Mouse (Mus musculus): ENCODE results near the gene Tmtc2. TPM values are rescaled to one million over a fixed set of nuclear protein-coding genes. Genes with fewer than 3 reads are reported as not detected.

Gene Tmtc2
- 3.7 and 6.0 TPM in 2 replicates for polyA plus RNA-seq (2014; fragmentation: Nextera tagmentation; extraction: Ambion mirVana)

- WGBS = under 1% methylated on average over 57 of the region's 61 CpGs
- no peaks in the 10 kb centered on the region for H3K27me3 ChIP-seq (ENCODE audit: control insufficient read depth, insufficient read depth, low read length)
Observed at GRCm38 (mm10) chr10:105573908-105574694, at the start of gene Tmtc2. Gene Tmtc2 (minus strand): TSS chr10:105574451.

DNA sequence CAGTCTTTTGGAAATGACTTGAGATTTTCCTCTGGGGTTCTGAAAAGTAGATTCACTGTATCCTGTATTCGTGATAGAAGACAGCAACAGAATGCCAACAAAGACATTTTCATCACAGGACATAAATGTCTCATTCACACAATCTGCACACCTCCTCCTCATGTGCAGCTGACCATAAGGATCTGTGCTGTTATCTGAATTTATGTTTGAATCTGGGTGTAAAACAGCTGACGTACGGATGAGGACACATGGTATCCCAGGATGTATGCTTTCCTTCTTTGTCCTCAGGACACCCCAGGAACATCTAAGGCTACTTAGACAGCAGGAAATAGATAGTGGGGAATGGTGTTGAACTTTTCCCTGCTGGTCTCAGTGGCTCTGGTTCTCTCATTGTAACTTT, 37.9 kb upstream of the Tmtc2 start:
- no peaks in the 10 kb centered on the region for H3K36me3 ChIP-seq (ENCODE audit: control insufficient read depth, insufficient read depth, low read length)
- ATAC-seq (ENCODE audit: low FRiP score) (no peak), DNase-seq (ENCODE audit: low spot score, missing footprints) (no peak)
- no peak overlapping the region for H3K4me3 ChIP-seq (ENCODE audit: low read depth, low read length)
- no peaks in the 10 kb centered on the region for H3K27me3 ChIP-seq (ENCODE audit: control insufficient read depth, insufficient read depth, low read length)
- H3K9ac ChIP-seq (ENCODE audit: low read length) = no peak overlapping the region
- H3K4me1 ChIP-seq (ENCODE audit: control insufficient read depth, insufficient read depth, low read length) = no peaks in the 10 kb centered on the region
- no peaks in the 10 kb centered on the region for H3K9me3 ChIP-seq (ENCODE audit: control insufficient read depth, low read length)
- WGBS = 95% methylated on average over 3 of the region's 3 CpGs
- H3K4me2 ChIP-seq = no peak overlapping the region
- no peak overlapping the region for H3K27ac ChIP-seq (ENCODE audit: low read depth, low read length)

More at GRCm38 (mm10) chr10:105573908-105574694, at the start of gene Tmtc2:
- DNase-seq (ENCODE audit: low spot score, missing footprints) = peak; percentile 98
- Histone ChIP-seq H3K9ac (ENCODE audit: low read length) (peak within 1 kb of the TSS; percentile 82), H3K9me3 (ENCODE audit: control insufficient read depth, low read length) (no peaks in the 10 kb centered on the region), H3K4me3 (ENCODE audit: low read depth, low read length) (peak within 1 kb of the TSS; percentile 46), H3K36me3 (ENCODE audit: control insufficient read depth, insufficient read depth, low read length) (no peaks in the 10 kb centered on the region), H3K4me1 (ENCODE audit: control insufficient read depth, insufficient read depth, low read length) (peaks cover 15% of the 10 kb centered on the region), H3K4me2 (peak within 1 kb of the TSS; percentile 91), H3K27ac (ENCODE audit: low read depth, low read length) (peak within 1 kb of the TSS; percentile 70)
- peak; percentile 97 for ATAC-seq (ENCODE audit: low FRiP score)

- Histone ChIP-seq H3K9me3 (ENCODE audit: control insufficient read depth, low read length) (no peaks in the 10 kb centered on the region), H3K27me3 (ENCODE audit: control insufficient read depth, insufficient read depth, low read length) (no peaks in the 10 kb centered on the region), H3K4me3 (ENCODE audit: low read depth, low read length) (no peak overlapping the region), H3K4me2 (no peak overlapping the region), H3K36me3 (ENCODE audit: control insufficient read depth, insufficient read depth, low read length) (no peaks in the 10 kb centered on the region), H3K27ac (ENCODE audit: low read depth, low read length) (no peak overlapping the region), H3K9ac (ENCODE audit: low read length) (no peak overlapping the region), H3K4me1 (ENCODE audit: control insufficient read depth, insufficient read depth, low read length) (no peaks in the 10 kb centered on the region)
- 91% methylated on average over 8 of the region's 8 CpGs for WGBS
- ATAC-seq (ENCODE audit: low FRiP score) (no peak), DNase-seq (ENCODE audit: low spot score, missing footprints) (no peak)
Observed at GRCm38 (mm10) chr10:105598826-105599225, 24.6 kb upstream of the Tmtc2 start.

- Histone ChIP-seq H3K36me3 (ENCODE audit: control insufficient read depth, insufficient read depth, low read length) (no peaks in the 10 kb centered on the region), H3K4me2 (no peak overlapping the region), H3K4me3 (ENCODE audit: low read depth, low read length) (no peak overlapping the region), H3K27ac (ENCODE audit: low read depth, low read length) (no peak overlapping the region), H3K9me3 (ENCODE audit: control insufficient read depth, low read length) (no peaks in the 10 kb centered on the region), H3K27me3 (ENCODE audit: control insufficient read depth, insufficient read depth, low read length) (no peaks in the 10 kb centered on the region), H3K4me1 (ENCODE audit: control insufficient read depth, insufficient read depth, low read length) (no peaks in the 10 kb centered on the region), H3K9ac (ENCODE audit: low read length) (no peak overlapping the region)
- DNase-seq (ENCODE audit: low spot score, missing footprints) = no peak
- no peak for ATAC-seq (ENCODE audit: low FRiP score)
- WGBS = 85% methylated on average over 3 of the region's 3 CpGs
Observed at GRCm38 (mm10) chr10:105597226-105597625, 23.0 kb upstream of the Tmtc2 start.

GRCm38 (mm10) chr10:105595480-105596102, 21.3 kb upstream of the Tmtc2 start:
- no peaks in the 10 kb centered on the region for H3K9me3 ChIP-seq (ENCODE audit: control insufficient read depth, low read length)
- ATAC-seq (ENCODE audit: low FRiP score) (no peak), DNase-seq (ENCODE audit: low spot score, missing footprints) (no peak)
- WGBS = 85% methylated on average over 7 of the region's 7 CpGs
- H3K27ac ChIP-seq (ENCODE audit: low read depth, low read length) = no peak overlapping the region
- H3K4me3 ChIP-seq (ENCODE audit: low read depth, low read length) = no peak overlapping the region
- no peak overlapping the region for H3K9ac ChIP-seq (ENCODE audit: low read length)
- H3K36me3 ChIP-seq (ENCODE audit: control insufficient read depth, insufficient read depth, low read length) = no peaks in the 10 kb centered on the region
- no peak overlapping the region for H3K4me2 ChIP-seq
- H3K27me3 ChIP-seq (ENCODE audit: control insufficient read depth, insufficient read depth, low read length) = no peaks in the 10 kb centered on the region
- H3K4me1 ChIP-seq (ENCODE audit: control insufficient read depth, insufficient read depth, low read length) = no peaks in the 10 kb centered on the region

DNA sequence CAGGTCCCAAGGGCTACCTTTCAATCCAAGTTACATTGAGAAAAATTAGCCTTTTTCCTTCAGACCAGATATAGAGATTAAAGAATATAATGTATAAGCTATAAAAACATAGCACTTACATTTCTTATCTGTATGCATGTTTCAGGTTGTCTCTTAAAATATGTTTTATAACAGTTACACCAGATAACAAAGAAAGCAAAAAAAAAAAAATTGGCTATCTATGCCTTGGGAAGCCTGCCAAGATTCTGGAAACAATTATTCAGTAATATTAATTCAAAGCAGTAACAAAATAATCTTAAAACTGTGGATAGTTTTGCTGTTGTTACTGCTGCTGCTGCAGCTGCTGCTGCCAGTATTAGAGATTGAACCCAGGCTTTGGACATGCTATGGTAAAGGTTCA, 13.9 kb upstream of the Tmtc2 start:
- Histone ChIP-seq H3K4me1 (ENCODE audit: control insufficient read depth, insufficient read depth, low read length) (no peaks in the 10 kb centered on the region), H3K36me3 (ENCODE audit: control insufficient read depth, insufficient read depth, low read length) (no peaks in the 10 kb centered on the region), H3K9ac (ENCODE audit: low read length) (no peak overlapping the region), H3K27ac (ENCODE audit: low read depth, low read length) (no peak overlapping the region), H3K4me3 (ENCODE audit: low read depth, low read length) (no peak overlapping the region), H3K27me3 (ENCODE audit: control insufficient read depth, insufficient read depth, low read length) (no peaks in the 10 kb centered on the region), H3K4me2 (no peak overlapping the region), H3K9me3 (ENCODE audit: control insufficient read depth, low read length) (no peaks in the 10 kb centered on the region)
- DNase-seq (ENCODE audit: low spot score, missing footprints) (no peak), ATAC-seq (ENCODE audit: low FRiP score) (no peak)

DNA sequence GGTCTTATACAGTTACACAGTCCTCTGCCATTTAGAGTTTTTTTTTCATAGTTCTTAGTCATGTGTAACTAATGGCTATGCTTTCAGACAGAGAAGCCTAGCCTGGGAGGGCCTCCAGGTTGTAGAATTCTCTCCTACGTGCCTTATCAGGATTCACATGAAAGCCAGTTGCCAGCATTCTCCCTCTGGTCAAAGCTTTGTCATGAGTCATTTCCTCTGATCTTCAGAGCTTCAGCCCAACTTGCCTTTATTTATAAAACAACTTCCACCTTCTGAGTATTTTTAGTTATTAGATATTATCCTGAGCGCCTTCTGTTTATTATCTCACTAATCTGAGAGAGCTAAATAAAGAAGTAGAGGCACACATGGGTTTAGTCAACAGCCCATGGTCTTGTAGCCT, 5.1 kb upstream of the Tmtc2 start:
- H3K27me3 ChIP-seq (ENCODE audit: control insufficient read depth, insufficient read depth, low read length) = no peaks in the 10 kb centered on the region
- ATAC-seq (ENCODE audit: low FRiP score) (no peak), DNase-seq (ENCODE audit: low spot score, missing footprints) (no peak)

DNA sequence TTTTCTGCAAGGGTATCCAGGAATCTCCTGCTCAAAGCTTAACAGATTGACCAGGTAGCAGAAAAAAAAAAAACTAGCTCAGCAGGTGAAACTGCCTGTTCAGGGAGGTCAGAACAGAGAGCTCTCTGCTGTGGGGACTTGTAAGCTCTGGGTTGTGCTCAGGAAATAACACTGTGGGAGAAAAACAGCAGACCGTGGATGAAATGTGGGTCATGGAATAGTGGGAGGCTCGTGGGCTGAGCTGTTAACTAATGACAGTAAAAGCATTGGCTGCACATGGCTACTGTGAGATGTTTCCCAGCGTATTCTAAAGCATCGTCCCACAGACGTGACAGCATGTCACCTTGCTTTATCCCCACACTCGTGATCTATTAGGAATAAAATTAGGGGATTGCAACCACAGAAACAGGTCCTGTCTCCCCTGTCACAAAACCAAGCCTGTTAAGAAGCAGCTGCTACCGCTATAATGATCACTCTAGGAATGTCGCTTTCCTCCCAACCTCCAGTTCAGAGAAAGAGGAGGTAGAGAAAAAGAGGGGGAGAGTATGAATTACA, 4.1 kb upstream of the Tmtc2 start:
- H3K36me3 ChIP-seq (ENCODE audit: control insufficient read depth, insufficient read depth, low read length) = no peaks in the 10 kb centered on the region
- no peak overlapping the region for H3K4me2 ChIP-seq
- ATAC-seq (ENCODE audit: low FRiP score) (no peak), DNase-seq (ENCODE audit: low spot score, missing footprints) (no peak)
- no peak overlapping the region for H3K9ac ChIP-seq (ENCODE audit: low read length)
- WGBS = 66% methylated on average over 8 of the region's 8 CpGs
- peaks cover 5% of the 10 kb centered on the region; the same call in 1 of the 2 replicates for H3K4me1 ChIP-seq (ENCODE audit: control insufficient read depth, insufficient read depth, low read length)
- no peak overlapping the region for H3K27ac ChIP-seq (ENCODE audit: low read depth, low read length)
- no peak overlapping the region for H3K4me3 ChIP-seq (ENCODE audit: low read depth, low read length)
- H3K9me3 ChIP-seq (ENCODE audit: control insufficient read depth, low read length) = no peaks in the 10 kb centered on the region
- no peaks in the 10 kb centered on the region for H3K27me3 ChIP-seq (ENCODE audit: control insufficient read depth, insufficient read depth, low read length)

More for the DNA sequence above, 5.1 kb upstream of the Tmtc2 start:
- H3K4me2 ChIP-seq = no peak overlapping the region
- H3K4me1 ChIP-seq (ENCODE audit: control insufficient read depth, insufficient read depth, low read length) = peaks cover 5% of the 10 kb centered on the region; the same call in 1 of the 2 replicates
- H3K36me3 ChIP-seq (ENCODE audit: control insufficient read depth, insufficient read depth, low read length) = no peaks in the 10 kb centered on the region
- H3K9ac ChIP-seq (ENCODE audit: low read length) = no peak overlapping the region
- WGBS = 74% methylated on average over 2 of the region's 2 CpGs
- no peak overlapping the region for H3K4me3 ChIP-seq (ENCODE audit: low read depth, low read length)
- H3K9me3 ChIP-seq (ENCODE audit: control insufficient read depth, low read length) = no peaks in the 10 kb centered on the region
- no peak overlapping the region for H3K27ac ChIP-seq (ENCODE audit: low read depth, low read length)
